Mouse (Mus musculus) left cerebral cortex, postnatal 36 days (tissue): ENCODE measurements at regions not wholly inside any gene's neighbourhood (a gene's known extent, or its start where the extent isn't known, plus 50 kb on each side); places are given as distances from the start of the nearest gene placed in this dataset.

Experiments used
- DNase-seq, 2 experiments: peaks; one replicate each; pipeline ENCODE4 v3.0.0; 2021 to 2022; ENCODE audit warnings: low spot score in 2 of 2, mixed read lengths in 1 of 2
- intact Hi-C: fragments of 180-260 bp; cut with DNase I; formaldehyde crosslinking; loops from one replicate; pipeline ENCODE4 v1.15.1; 2025

- intact Hi-C loops: no loop called here
- no peak for DNase-seq
Observed at GRCm38 (mm10) chr6:84442667-84443066, 151.0 kb downstream of the Cyp26b1 start.

GRCm38 (mm10) chr6:84441721-84442480, 151.8 kb downstream of the Cyp26b1 start:
- DNase-seq: no peak
- intact Hi-C loops: no loop called here

- intact Hi-C loops: no loop called here
- DNase-seq: no peak
Observed at GRCm38 (mm10) chr6:84436716-84437115, 157.0 kb downstream of the Cyp26b1 start.

GRCm38 (mm10) chr6:84434532-84434931, 159.2 kb downstream of the Cyp26b1 start:
- no peak for DNase-seq
- intact Hi-C loops: no loop called here

GRCm38 (mm10) chr6:84431622-84431955, 162.1 kb downstream of the Cyp26b1 start:
- intact Hi-C loops: no loop called here
- no peak for DNase-seq

- no peak for DNase-seq
- intact Hi-C loops: no loop called here
Observed at GRCm38 (mm10) chr6:84430925-84431621, 162.6 kb downstream of the Cyp26b1 start.

GRCm38 (mm10) chr6:84430146-84430545, 163.6 kb downstream of the Cyp26b1 start:
- DNase-seq: no peak
- intact Hi-C loops: no loop called here

GRCm38 (mm10) chr6:84429247-84429646, 164.5 kb downstream of the Cyp26b1 start:
- intact Hi-C loops: loop anchor here (5.0 kb wide), 1 partner anchor 158 kb away; no protein-coding TSS in a partner anchor
- peak; percentile 80 to 85 for DNase-seq

- no peak for DNase-seq
- intact Hi-C loops: loop anchor here (5.0 kb wide), 1 partner anchor 161 kb away; no protein-coding TSS in a partner anchor
Observed at GRCm38 (mm10) chr6:84426691-84427090, 167.0 kb downstream of the Cyp26b1 start.

GRCm38 (mm10) chr6:84425823-84426222, 167.9 kb downstream of the Cyp26b1 start:
- peak; percentile 30 to 36 for DNase-seq
- intact Hi-C loops: loop anchor here (5.0 kb wide), 1 partner anchor 161 kb away; no protein-coding TSS in a partner anchor

- intact Hi-C loops: no loop called here
- no peak for DNase-seq
Observed at GRCm38 (mm10) chr6:84422946-84423345, 170.8 kb downstream of the Cyp26b1 start.

GRCm38 (mm10) chr6:84419691-84420090, 174.0 kb downstream of the Cyp26b1 start:
- intact Hi-C loops: no loop called here
- no peak for DNase-seq

- intact Hi-C loops: no loop called here
- DNase-seq: no peak
Observed at GRCm38 (mm10) chr6:84419281-84419680, 174.4 kb downstream of the Cyp26b1 start.

- intact Hi-C loops: no loop called here
- no peak for DNase-seq
Observed at GRCm38 (mm10) chr6:84416992-84417636, 176.6 kb downstream of the Cyp26b1 start.

- intact Hi-C loops: no loop called here
- no peak for DNase-seq
Observed at GRCm38 (mm10) chr6:84414400-84414799, 179.3 kb downstream of the Cyp26b1 start.

- no peak for DNase-seq
- intact Hi-C loops: loop anchor here (2.0 to 10.0 kb wide), 2 partner anchors 181 to 505 kb away; no protein-coding TSS in a partner anchor
Observed at GRCm38 (mm10) chr6:84409863-84410513, 183.7 kb downstream of the Cyp26b1 start.

- no peak for DNase-seq
- intact Hi-C loops: loop anchor here (2.0 to 10.0 kb wide), 2 partner anchors 182 to 506 kb away; no protein-coding TSS in a partner anchor
Observed at GRCm38 (mm10) chr6:84408513-84408912, 185.2 kb downstream of the Cyp26b1 start.

GRCm38 (mm10) chr6:84407773-84408172, 185.9 kb downstream of the Cyp26b1 start:
- intact Hi-C loops: loop anchor here (2.0 to 10.0 kb wide), 2 partner anchors 183 to 507 kb away; no protein-coding TSS in a partner anchor
- peak; percentile 20 to 40 for DNase-seq

GRCm38 (mm10) chr6:84404695-84405094, 189.0 kb downstream of the Cyp26b1 start:
- intact Hi-C loops: loop anchor here (5.0 to 10.0 kb wide), 2 partner anchors 307 to 510 kb away; no protein-coding TSS in a partner anchor
- no peak for DNase-seq

- no peak for DNase-seq
- intact Hi-C loops: loop anchor here (5.0 to 10.0 kb wide), 2 partner anchors 305 to 512 kb away; no protein-coding TSS in a partner anchor
Observed at GRCm38 (mm10) chr6:84402431-84402830, 191.3 kb downstream of the Cyp26b1 start.
